Mouse (Mus musculus) heart, adult 2 months (tissue): ENCODE measurements around the gene Mmrn2.

ENCODE experiments used
- EP300 ChIP-seq: fragments of 200-500 bp; IDR thresholded peaks from 2 replicates; pipeline ENCODE4 v1.6.1; 2011; ENCODE audit warnings: low read depth, low read length, control low read depth; ENCODE audit not compliant: insufficient read depth
- POLR2A ChIP-seq: fragments of 200-500 bp; IDR thresholded peaks from 2 replicates; pipeline ENCODE4 v1.6.1; 2011; ENCODE audit warnings: mild to moderate bottlenecking, low read depth, low read length, control low read depth; ENCODE audit not compliant: insufficient read depth

GRCm38 (mm10) chr14:34373581-34373980, 1.7 kb upstream of the Mmrn2 start:
- TF ChIP-seq POLR2A (no peak), EP300 (no peak)
